Mouse (Mus musculus) embryo, embryonic 10 days (tissue): ENCODE measurements around the gene Sim1.

Experiments
- DNase-seq: peaks from one replicate; pipeline ENCODE4 v3.0.0-alpha.2; 2015; ENCODE audit warnings: low spot score

Sim1 gene

GRCm38 (mm10) chr10:50894170-50894991 lies at the start of gene Sim1:
Gene Sim1, plus strand, starts transcription at chr10:50894754.
- DNase-seq: peak; percentile 93

- DNase-seq: peak; percentile 20
Observed at GRCm38 (mm10) chr10:50868202-50868601, 26.4 kb upstream of the Sim1 start.

- DNase-seq: no peak
Observed at GRCm38 (mm10) chr10:50876952-50877351, 17.6 kb upstream of the Sim1 start.

- DNase-seq: peak; percentile 39
Observed at GRCm38 (mm10) chr10:50881476-50882069, 13.0 kb upstream of the Sim1 start.

- no peak for DNase-seq
Observed at GRCm38 (mm10) chr10:50882366-50882765, 12.2 kb upstream of the Sim1 start.

GRCm38 (mm10) chr10:50886305-50886704 lies 8.2 kb upstream of the Sim1 start:
- no peak for DNase-seq

GRCm38 (mm10) chr10:50890621-50891020 lies 3.9 kb upstream of the Sim1 start:
- DNase-seq: no peak

GRCm38 (mm10) chr10:50891876-50892711 lies 2.5 kb upstream of the Sim1 start:
- peak; percentile 55 for DNase-seq

GRCm38 (mm10) chr10:50892751-50893320 lies 1.7 kb upstream of the Sim1 start:
- peak; percentile 72 for DNase-seq

GRCm38 (mm10) chr10:50893546-50893945 lies 1.0 kb upstream of the Sim1 start:
- DNase-seq: no peak

- peak; percentile 33 for DNase-seq
Observed at GRCm38 (mm10) chr10:50895091-50895790, 687 bp downstream of the Sim1 start.

GRCm38 (mm10) chr10:50895881-50896766 lies 1.6 kb downstream of the Sim1 start:
- DNase-seq: peak; percentile 20

GRCm38 (mm10) chr10:50896767-50897390 lies 2.3 kb downstream of the Sim1 start:
- DNase-seq: no peak

- DNase-seq: peak; percentile 78
Observed at GRCm38 (mm10) chr10:50897530-50898471, 3.2 kb downstream of the Sim1 start.

- DNase-seq: no peak
Observed at GRCm38 (mm10) chr10:50898621-50899020, 4.1 kb downstream of the Sim1 start.

- DNase-seq: no peak
Observed at GRCm38 (mm10) chr10:50899846-50900745, 5.5 kb downstream of the Sim1 start.

- peak; percentile 50 for DNase-seq
Observed at GRCm38 (mm10) chr10:50900746-50901600, 6.4 kb downstream of the Sim1 start.
